Mouse (Mus musculus): ENCODE results near the gene Gm6902. TPM values are rescaled to one million over a fixed set of nuclear protein-coding genes. Genes with fewer than 3 reads are reported as not detected.

Gm6902 gene
- not detected for polyA plus RNA-seq (2015; fragmentation: Illumina TruSeq; extraction: RNeasy Lipid Tissue Mini Kit (QIAGEN cat#74804); ENCODE audit: insufficient read depth, low replicate concordance)

GRCm38 (mm10) chr7:23278800-23279199 lies at the start of gene Gm6902:
Gm6902 (minus strand) TSS chr7:23278900.

DNA sequence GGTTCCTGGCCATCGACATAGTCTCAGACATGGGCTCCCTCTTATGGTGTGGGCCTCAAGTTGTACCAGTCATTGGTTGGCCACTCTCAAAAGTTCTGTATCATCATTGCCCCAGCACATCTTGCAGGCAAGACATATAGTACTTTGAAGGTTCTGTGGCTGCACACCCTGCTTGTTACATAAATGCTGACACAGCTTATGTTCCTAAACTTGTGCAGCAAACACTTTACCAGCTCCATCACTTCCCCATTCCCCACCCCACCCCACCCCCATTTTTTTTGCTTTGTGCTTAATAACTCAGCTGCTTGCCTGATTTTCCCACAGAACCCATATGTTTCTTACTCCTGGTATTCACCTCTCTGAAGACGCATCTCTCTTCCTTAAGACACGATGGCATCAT lies 22.2 kb upstream of the Gm6902 start, which contains the start of gene Nlrp4e:
Nlrp4e (plus strand) TSS at position 301 of the 400 bp plus-strand sequence.

DNA sequence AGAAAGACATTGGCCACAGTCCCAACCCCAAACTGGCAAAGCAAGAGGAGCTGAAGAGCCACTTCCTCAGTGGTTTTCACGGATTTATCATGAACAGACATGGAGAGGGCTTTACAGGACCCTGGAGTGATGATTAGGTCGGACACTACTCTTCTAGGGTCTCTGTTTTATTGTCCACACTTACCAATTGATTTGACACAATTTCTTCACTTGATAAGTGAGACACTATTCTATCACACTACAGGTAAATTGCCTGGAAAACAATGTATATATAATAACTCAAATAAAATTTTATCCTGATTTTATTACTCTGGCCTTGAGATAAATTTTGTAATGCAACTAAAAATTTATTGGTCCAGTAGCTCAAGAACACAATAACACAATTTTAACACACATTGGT lies 27.1 kb downstream of the Gm6902 start, which contains the start of gene Vmn1r166:
Vmn1r166 (minus strand) TSS at position 101 of the 400 bp plus-strand sequence.

Other genes with a start within 250 kb of the Gm6902 start
- gene Vmn1r163, start 223.4 kb downstream of the Gm6902 start, polyA plus RNA-seq (2015; fragmentation: Illumina TruSeq; extraction: RNeasy Lipid Tissue Mini Kit (QIAGEN cat#74804); ENCODE audit: insufficient read depth, low replicate concordance): not detected
- not detected for gene Gm8720, start 211.4 kb downstream of the Gm6902 start, polyA plus RNA-seq (2015; fragmentation: Illumina TruSeq; extraction: RNeasy Lipid Tissue Mini Kit (QIAGEN cat#74804); ENCODE audit: insufficient read depth, low replicate concordance)
- not detected for gene Gm10662, start 134.4 kb downstream of the Gm6902 start, polyA plus RNA-seq (2015; fragmentation: Illumina TruSeq; extraction: RNeasy Lipid Tissue Mini Kit (QIAGEN cat#74804); ENCODE audit: insufficient read depth, low replicate concordance)
- gene Vmn1r165, start 61.6 kb downstream of the Gm6902 start, polyA plus RNA-seq (2015; fragmentation: Illumina TruSeq; extraction: RNeasy Lipid Tissue Mini Kit (QIAGEN cat#74804); ENCODE audit: insufficient read depth, low replicate concordance): not detected
- gene Vmn1r166, start 27.2 kb downstream of the Gm6902 start, polyA plus RNA-seq (2015; fragmentation: Illumina TruSeq; extraction: RNeasy Lipid Tissue Mini Kit (QIAGEN cat#74804); ENCODE audit: insufficient read depth, low replicate concordance): not detected
- not detected for gene Nlrp4e, start 22.3 kb upstream of the Gm6902 start, polyA plus RNA-seq (2015; fragmentation: Illumina TruSeq; extraction: RNeasy Lipid Tissue Mini Kit (QIAGEN cat#74804); ENCODE audit: insufficient read depth, low replicate concordance)
- not detected for gene Nlrp5, start 107.0 kb upstream of the Gm6902 start, polyA plus RNA-seq (2015; fragmentation: Illumina TruSeq; extraction: RNeasy Lipid Tissue Mini Kit (QIAGEN cat#74804); ENCODE audit: insufficient read depth, low replicate concordance)
- gene Vmn1r167, start 228.3 kb upstream of the Gm6902 start, polyA plus RNA-seq (2015; fragmentation: Illumina TruSeq; extraction: RNeasy Lipid Tissue Mini Kit (QIAGEN cat#74804); ENCODE audit: insufficient read depth, low replicate concordance): not detected